Mouse (Mus musculus): ENCODE results near the gene Ppm1b.

Ppm1b gene

DNA sequence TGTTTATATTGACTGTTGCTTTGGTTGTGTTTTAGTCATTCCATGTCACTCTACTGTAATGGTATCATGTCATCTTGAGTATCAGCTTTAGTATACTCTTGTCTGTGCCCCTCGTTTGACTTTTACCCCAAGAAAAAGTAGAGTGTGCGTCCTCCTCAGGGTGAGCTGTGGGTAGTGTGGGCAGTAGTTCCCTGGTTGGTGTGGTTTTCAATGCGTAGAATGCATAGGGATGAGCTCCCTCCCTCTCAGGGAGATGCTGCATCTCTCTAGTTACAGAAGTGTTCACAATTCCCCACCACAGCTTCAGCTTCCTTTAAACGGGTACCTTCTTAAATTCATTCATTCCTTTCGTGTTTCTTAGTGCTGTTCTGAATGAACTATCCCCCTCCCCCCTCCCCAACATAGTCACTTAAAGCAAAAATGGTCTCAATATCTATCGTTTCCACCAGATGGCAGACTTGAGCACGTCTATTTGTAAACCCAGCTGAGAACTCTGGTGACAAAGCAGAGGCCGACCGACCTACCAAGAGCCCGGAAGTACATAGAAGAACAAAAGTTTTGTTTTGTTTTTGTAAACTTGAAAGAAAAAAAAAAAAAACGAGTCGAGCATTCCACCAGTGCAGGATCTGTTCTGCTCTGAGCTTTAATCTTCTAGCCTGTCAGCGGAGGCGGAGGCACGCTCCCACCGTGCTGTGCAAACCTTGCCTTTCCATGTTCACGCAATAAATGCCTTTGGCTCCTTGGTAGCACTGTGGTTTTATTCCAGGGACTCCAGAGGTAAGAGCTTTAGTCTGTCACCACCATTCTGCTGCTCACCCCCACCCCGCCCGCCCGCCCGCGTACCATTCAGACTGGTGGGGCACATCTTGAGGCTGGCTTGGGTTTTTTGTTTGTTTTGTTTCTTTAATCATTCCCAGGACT lies 67.0 kb downstream of the Ppm1b start:
- DNase-seq (ENCODE audit: low spot score in 2 of 2), result peak in 1 of 2 experiments; percentile 40

DNA sequence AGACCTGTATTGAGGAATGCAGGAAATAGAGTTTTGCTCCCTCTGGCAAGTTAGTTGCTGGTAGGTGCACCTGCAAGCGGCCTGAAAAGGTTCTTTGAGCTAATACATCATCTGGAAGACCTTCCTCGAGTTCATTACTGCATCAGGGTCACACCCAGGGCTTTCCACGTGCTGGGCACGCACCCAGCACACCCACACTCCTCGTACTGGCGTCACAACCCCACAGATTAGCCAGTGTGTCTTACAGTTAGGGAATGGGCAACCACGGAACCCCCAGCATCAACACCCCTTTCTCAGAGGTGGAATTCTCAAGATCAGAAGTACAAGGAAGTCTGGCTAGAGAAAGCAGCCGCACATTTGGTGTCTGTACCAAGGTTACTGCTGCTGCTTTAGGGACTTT lies 67.7 kb downstream of the Ppm1b start:
- no peak for DNase-seq (ENCODE audit: low spot score in 2 of 2)

DNA sequence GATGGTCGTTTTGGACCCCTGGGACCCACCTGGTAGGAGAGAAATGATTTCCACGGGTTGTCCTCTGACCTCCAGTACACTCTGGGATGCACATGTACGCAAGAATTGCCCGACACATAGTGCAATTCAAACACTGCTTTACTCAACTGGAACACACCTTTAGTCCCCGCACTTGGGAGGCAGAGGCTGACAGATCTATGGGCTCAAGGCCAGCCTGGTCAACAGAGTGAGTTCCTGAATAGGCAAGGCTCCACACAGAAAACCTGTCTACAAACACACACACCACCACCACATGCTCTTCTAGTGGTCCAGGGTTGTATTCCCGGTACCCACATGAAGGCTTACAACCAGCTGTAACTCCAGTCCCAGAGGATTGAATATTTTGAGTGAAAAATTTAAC lies 68.6 kb downstream of the Ppm1b start:
- DNase-seq (ENCODE audit: low spot score in 2 of 2), result no peak

DNA sequence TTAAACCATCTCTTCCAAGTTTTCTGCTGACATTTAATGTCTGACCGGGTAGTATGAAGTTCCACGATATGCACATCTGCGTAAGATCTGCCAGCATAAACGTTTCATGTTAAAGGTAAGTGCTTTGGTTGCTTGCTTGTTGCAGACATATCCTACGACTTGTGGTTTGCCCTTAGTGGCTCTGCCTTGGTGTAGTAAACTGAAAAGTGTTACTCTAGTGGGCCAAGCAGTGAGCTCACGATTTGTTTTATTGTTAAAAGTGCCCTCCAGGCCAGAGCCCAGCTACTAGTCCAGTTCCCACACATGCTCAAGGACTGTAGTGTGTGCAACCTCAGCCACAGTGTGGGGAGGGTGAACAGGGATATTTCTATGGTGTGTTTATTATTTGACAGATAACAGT lies 69.9 kb downstream of the Ppm1b start:
- DNase-seq (ENCODE audit: low spot score in 2 of 2), result no peak

DNA sequence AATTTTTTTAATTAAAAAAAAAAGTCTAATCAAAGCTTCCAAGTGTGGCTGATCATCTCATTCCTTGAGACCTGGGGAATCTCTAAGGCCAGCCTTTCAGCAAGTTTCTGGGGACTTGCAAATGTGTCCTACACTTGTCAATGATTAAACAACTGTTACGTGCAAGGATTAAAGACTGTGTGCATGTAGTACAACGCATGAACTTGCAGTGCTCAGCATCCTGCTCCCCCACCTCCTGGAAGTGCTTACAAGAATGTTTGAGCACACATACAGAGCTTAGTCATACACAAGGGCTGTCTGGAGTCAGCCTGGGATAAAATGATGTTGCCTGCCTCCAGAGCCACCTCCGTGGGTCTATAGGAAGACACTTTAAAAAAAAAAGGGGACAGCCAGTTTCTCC lies 70.7 kb downstream of the Ppm1b start:
- DNase-seq (ENCODE audit: low spot score in 2 of 2), result no peak

DNA sequence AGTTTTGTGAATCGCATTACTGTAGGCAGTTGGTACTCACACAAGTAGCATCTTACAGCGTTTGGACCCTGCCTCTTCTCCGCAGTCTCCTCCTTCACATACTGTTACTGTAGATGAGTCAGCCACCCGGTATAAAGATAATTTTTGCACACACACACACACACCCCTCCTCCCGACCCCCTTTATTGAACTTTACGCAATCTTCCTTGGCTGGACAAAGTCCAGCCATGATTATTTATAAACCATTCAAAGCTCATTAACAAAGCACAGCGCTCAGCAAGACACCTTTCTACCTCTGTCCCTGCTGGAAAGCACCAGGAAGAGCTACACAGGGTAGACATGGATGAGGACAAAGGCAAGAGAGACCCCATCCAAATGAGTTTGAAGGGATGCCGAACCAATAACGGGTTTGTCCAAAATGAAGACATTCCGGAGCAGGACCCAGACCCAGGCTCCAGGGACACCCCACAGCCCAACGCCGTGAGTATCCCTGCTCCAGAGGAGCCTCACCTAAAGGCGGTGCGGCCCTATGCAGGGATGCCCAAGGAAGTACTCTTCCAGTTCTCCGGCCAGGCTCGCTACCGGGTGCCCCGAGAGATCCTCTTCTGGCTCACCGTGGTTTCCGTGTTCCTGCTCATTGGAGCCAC lies 71.7 kb downstream of the Ppm1b start, which contains the start of gene Slc3a1:
Slc3a1 (plus strand) TSS at position 284 of the 647 bp plus-strand sequence.
- no peak for DNase-seq (ENCODE audit: low spot score in 2 of 2)

DNA sequence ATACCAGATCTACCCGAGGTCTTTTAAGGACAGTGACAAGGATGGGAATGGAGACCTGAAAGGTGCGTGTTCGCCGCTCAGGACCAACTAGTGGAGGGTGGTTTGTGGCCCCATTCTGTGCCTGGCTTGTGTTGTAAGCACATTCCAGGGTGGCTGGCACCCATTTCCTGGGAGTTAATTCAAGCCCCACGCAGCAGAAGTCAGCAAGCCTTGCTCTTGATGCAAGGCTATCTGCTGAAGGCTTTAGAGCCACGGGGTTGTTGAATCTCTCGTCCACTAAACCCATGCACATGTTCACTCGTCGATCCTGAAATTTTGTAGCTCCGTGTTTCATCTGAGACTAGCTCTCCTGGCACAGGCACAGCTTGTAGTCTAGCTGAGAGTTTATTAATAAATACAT lies 72.3 kb downstream of the Ppm1b start:
- no peak for DNase-seq (ENCODE audit: low spot score in 2 of 2)

DNA sequence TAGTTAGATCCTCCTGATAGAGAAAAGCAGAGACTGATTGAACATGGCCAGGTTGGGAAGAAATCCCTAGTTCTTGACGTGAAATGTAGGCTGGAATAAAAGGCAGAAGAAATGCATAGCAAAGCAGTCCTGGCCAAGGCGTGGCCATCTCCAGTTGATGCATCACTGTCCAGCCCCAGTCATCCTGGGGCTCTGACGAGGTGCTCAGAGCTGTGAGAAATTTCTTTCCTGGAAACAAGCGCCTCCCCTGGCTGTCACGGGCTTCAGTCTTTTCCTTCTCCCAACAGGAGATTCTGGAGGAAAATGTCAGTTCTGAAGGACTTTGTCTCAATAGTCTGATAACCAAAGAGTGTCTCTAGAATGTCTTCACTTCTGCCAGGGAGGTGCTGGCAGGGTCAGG lies 74.1 kb downstream of the Ppm1b start:
- no peak for DNase-seq (ENCODE audit: low spot score in 2 of 2)

DNA sequence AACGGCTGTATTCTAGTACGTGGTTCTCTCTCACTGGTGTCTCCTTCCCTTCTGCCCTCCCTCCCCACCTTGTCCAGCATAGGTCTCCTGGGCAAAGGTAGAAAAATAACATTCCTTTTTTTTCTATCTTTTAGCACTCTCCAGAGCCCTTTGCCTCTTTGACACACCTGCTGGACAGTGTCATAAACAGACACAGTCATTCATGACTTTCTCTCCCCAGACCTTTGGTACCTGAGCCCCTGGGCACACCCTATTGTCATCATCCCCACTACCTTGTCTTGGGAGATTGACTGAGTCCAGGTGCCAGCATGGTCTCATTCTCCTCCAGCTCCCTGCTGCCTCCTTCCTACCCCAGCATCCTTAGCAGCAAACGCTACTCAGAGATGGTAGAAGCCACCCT lies 76.5 kb downstream of the Ppm1b start:
- no peak for DNase-seq (ENCODE audit: low spot score in 2 of 2)

DNA sequence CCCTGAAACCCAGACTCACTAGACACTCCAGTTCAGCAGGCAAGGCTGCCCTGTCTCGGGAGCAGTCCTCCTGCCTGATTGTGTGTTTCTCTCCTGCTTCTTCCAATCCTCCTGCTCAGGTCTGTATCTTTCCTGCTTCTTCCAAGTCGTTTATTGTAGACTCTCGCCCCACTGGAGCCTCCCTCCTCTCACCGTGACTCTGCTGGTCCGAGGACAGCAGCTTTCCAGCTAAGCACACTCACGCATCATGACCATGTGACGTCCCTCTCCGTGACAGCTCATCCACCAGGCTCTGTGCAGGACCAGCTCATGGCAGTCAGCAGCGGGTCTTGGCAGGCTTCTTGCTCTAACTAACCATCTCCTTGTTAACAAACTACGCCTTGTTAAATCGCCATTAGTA lies 77.5 kb downstream of the Ppm1b start:
- DNase-seq (ENCODE audit: low spot score in 2 of 2), result no peak

DNA sequence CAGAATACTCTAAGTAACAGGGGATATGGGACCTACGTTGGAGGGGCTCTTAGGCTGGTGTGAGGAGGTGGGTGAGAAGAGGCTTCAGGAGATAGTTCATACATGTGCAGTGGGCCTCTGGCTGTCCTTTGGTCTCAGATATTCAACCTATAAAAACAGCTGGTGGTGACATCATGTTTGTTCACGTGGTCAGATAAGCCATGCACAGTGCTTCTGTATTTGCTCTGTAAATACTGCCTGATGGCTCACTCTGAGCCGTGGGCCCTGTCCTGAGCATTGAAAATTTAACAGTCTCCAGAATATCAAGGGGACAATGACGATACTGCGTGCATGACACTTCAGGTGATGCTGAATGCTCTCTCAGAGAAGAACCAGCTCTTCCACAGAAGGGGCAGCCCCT lies 81.3 kb downstream of the Ppm1b start:
- no peak for DNase-seq (ENCODE audit: low spot score in 2 of 2)

DNA sequence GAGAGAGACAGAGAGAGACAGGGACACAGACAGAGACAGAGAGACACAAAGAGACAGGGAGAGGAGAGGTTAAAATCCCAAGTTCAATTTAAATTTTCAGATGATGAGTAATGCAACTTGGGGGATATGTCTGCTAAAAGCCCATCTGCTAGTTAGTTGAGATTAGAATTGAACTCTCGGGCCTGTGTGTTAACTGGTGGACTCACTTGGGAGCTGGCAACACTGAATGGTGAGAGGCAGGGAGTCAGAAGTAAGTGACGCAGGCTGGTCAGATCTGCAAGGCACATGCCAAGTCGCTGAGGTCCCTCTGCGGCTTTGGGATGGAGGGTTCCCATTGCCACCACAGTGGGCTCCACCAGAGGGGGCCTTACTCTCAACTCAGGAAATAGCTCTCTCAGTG lies 81.8 kb downstream of the Ppm1b start:
- DNase-seq (ENCODE audit: low spot score in 2 of 2), result no peak

DNA sequence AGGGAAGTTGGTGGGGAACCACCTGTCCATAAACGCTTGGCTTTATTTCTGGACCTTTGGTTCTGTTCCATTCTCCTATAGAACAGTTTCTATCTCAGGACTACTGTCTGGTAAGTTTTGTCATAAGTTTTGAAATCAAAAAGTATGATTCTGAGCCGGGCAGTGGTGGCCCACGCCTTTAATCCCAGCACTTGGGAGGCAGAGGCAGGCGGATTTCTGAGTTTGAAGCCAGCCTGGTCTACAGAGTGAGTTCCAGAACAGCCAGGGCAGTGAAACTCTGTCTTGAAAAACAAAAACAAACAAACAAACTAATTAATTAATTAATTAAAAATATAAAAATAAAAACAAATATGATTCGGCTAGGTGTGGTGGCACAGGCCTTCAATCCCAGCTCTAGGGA lies 82.2 kb downstream of the Ppm1b start:
- DNase-seq (ENCODE audit: low spot score in 2 of 2), result no peak

DNA sequence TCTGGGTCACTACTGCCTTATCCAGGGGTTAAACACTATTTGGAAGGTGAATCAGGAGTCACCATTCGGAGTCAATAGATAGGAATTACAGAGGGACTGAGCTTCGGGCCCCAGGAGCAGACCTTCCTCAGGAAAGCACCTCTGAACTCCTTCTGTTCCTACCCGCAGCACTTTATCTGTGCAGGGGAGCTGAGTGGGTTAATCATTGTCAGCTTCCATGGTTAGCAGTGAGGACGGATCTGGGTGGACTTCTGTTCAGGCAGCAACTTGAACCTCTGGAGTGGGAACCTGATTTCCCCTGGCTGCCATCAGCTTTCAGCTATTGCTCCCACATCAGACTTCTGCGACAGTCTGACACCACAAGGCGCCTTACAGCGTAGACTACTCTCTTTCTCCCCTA lies 84.4 kb downstream of the Ppm1b start:
- DNase-seq (ENCODE audit: low spot score in 2 of 2), result no peak

DNA sequence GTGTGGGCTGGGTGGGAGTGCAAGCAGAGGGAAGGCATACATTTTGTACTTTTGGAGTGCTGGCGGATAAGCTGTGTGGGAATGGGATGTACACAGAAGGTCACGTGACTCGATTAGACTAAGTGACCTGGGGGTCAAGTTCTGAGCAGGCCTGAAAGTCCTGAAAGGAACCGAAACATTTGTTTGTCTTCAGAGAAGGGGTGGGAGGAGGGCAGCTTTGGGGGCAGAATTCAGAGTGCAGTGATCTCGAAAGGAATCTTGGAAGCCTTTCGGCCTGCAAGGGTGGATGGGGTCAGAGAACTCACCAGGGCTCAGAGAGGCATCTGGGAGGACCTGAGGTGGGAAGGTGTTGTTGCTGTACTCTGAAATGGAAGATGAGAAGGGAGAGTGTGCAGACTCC lies 85.9 kb downstream of the Ppm1b start:
- DNase-seq (ENCODE audit: low spot score in 2 of 2), result no peak

DNA sequence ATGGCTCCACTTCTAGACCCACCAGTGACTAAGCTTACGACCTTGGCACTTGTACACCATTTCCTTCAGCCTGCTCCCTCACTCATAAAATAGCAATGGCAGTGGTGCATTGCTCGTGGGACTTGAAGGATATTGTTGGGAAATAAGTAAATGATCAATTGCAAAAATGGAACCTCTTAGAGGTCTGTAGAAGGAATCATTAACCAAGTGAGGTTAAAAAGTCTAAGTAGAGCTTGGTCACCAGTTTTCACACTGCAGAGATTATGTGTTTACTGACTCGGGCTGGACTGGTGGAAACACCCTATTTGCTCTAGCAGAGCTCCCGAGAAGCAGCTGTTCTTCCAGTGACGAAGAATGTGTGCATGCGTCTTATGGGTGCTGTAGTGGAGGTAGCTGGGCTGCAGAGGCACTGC lies 86.9 kb downstream of the Ppm1b start:
- DNase-seq (ENCODE audit: low spot score in 2 of 2), result no peak

DNA sequence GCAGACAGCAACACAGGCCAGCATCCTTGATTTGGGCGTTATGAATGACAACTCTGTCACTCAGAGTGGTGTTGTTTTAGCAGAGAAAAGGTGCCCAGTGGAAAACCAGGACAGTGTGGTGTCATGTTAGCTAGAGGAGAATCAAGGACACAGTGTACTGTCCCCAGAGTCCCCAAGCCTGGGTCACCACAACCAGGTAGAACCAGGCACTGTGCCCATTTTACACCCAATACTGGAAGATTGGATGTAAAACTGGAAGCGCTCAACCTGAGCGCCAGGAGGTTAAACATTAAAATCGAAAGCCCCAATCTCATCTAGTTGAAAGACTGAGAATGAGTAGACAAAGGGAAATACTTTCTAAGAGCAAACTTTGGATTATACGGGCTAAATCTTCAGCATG lies 87.9 kb downstream of the Ppm1b start:
- DNase-seq (ENCODE audit: low spot score in 2 of 2), result no peak

DNA sequence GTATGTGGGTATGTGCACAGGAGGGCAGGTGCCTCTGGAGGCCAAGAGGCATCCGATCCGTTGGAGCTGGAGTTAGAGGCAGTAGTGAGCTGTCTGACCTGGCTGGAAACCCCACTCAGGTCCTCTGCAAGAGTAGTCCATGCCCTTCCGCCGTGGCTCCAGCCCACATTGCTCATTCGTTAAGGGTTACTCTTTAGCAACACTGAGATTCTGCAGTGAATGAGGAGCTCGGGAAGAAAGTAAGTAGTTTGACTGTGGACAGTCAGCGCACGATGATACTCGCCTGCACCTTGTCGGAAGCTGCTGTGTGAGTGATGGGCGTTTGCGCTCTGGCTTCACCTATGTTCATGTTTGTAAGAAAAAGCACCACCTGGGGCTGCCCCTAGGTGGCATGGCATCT lies 88.6 kb downstream of the Ppm1b start:
- DNase-seq (ENCODE audit: low spot score in 2 of 2), result no peak

DNA sequence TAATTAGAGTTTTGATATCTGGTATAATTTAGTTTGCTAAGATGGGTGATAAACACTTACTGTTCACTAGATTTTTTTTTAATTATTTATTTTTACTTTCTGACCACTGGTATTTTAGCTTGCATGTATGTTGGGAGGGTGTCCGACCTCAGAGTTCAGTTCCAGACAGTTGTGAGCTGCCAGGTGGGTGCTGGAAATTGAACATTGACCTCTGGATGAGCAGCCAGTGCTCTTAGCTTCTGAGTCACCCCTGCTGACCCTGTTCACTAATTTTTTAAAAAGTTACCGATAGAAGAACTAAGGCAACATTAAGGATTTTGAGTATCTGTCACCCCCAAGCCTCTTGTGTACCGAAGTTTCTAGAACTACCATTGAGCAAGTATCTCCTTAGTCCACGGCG lies 91.8 kb downstream of the Ppm1b start:
- no peak for DNase-seq (ENCODE audit: low spot score in 2 of 2)

DNA sequence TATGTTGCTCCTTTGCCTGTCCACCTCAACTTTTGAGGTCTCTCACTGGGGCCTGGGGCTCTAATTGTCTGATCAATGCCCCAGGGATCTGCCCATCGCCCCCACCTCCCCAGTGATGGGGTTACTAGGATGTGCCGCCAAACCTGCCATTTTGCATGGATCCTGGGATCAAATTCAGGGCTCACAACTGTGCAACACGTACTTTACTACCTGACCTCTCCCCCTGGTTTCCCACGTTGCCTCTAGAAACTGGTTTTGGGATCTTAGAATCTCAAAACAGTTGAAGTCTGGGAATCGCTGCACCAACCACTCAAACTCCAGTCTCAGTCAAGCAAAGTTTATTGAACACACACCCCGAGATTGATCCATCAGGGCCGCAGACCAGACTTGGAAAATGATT lies 101.7 kb downstream of the Ppm1b start:
- DNase-seq (ENCODE audit: low spot score in 2 of 2), result no peak

DNA sequence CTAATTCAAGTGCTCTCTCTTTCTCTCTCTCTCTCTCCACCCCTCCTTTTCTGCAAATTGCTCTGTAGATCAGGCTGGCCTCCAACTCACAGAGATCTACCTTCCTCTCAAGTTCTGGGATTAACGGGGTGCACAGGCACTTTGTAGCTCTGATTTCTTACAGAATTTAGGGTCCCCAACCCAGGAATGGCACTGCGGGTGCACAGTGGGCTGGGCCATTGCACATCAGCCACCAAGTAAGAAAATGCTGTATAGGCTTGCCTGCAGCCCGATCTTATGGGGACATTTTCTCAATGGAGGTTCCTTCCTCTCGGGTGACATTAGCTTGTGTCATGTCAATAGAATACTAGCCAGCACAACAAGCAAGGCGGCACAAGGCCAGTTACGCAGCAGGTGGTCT lies 102.6 kb downstream of the Ppm1b start:
- DNase-seq (ENCODE audit: low spot score in 2 of 2), result no peak

DNA sequence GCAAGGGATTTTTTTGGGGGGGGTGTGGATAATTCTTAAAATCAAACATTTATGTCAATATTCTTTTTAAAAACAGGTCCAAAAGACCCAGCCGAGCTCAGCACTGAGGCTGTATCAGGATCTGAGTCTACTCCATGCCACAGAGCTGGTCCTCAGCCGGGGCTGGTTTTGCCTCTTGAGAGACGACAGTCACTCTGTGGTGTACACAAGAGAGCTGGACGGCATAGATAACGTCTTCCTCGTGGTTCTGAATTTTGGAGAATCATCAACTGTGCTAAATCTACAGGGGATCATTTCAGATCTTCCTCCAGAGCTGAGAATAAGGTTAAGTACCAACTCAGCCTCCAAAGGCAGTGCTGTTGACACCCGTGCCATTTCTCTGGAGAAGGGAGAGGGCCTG lies 107.0 kb downstream of the Ppm1b start:
- no peak for DNase-seq (ENCODE audit: low spot score in 2 of 2)

DNA sequence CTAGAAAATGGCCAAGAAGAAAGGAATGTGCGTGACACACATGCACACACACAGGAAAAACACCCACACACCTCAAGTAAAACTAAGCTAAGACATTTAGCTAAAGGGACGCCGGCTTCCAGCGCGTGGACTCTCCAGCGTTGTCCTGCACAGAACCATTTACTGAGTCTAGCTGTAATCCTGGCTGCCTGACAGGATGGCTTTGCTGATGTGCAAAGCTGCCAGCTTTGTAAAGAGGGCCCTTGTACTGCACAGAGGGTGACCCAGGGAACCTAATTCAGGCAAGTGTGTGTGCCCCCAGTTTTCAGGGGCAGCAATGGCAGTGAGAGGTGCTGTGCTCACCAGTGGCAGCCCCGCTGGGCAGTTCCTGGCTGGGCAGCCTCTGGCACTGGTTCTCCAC lies 110.8 kb downstream of the Ppm1b start:
- DNase-seq (ENCODE audit: low spot score in 2 of 2), result no peak
